Mouse (Mus musculus): ENCODE data around the gene Nup155.
A peak's percentile ranks its signal among the peaks of the same experiment; 100 is the strongest.
"Not testable (repeated sequence)": the region's sequence is repeated elsewhere in the genome, so short reads cannot be mapped to it uniquely, and the experiment has no call there.

Gene Nup155

GRCm38 (mm10) chr15:8108966-8109743 lies at the start of gene Nup155:
TSS of gene Nup155 (plus strand) at chr15:8109273.
- peak; percentile 91 for DNase-seq

GRCm38 (mm10) chr15:8065221-8065620 lies 43.9 kb upstream of the Nup155 start:
- DNase-seq = no peak

- not testable (repeated sequence) for DNase-seq
Measured at GRCm38 (mm10) chr15:8073159-8073558, 35.9 kb upstream of the Nup155 start.

- no peak for DNase-seq
Measured at GRCm38 (mm10) chr15:8082139-8082538, 26.9 kb upstream of the Nup155 start.

GRCm38 (mm10) chr15:8087293-8087692 lies 21.8 kb upstream of the Nup155 start:
- DNase-seq = no peak

GRCm38 (mm10) chr15:8088715-8089114 lies 20.4 kb upstream of the Nup155 start:
- no peak for DNase-seq

GRCm38 (mm10) chr15:8090685-8091084 lies 18.4 kb upstream of the Nup155 start:
- no peak for DNase-seq

GRCm38 (mm10) chr15:8092668-8093067 lies 16.4 kb upstream of the Nup155 start:
- DNase-seq = not testable (repeated sequence)

GRCm38 (mm10) chr15:8097853-8098252 lies 11.2 kb upstream of the Nup155 start:
- peak; percentile 6 for DNase-seq

GRCm38 (mm10) chr15:8098774-8099749 lies 10.0 kb upstream of the Nup155 start, which contains the start of gene Wdr70:
TSS of gene Wdr70 (minus strand) at chr15:8099209.
- peak; percentile 97 for DNase-seq

- DNase-seq = not testable (repeated sequence)
Measured at GRCm38 (mm10) chr15:8101975-8102542, 7.0 kb upstream of the Nup155 start.

- DNase-seq = no peak
Measured at GRCm38 (mm10) chr15:8108360-8108965, 610 bp upstream of the Nup155 start.

- no peak for DNase-seq
Measured at GRCm38 (mm10) chr15:8109782-8110181, 709 bp downstream of the Nup155 start.

- no peak for DNase-seq
Measured at GRCm38 (mm10) chr15:8129281-8129680, 20.2 kb downstream of the Nup155 start.

GRCm38 (mm10) chr15:8131268-8131667 lies 22.2 kb downstream of the Nup155 start:
- DNase-seq = no peak

- no peak for DNase-seq
Measured at GRCm38 (mm10) chr15:8131761-8132160, 22.7 kb downstream of the Nup155 start.

- no peak for DNase-seq
Measured at GRCm38 (mm10) chr15:8135606-8136005, 26.5 kb downstream of the Nup155 start.

GRCm38 (mm10) chr15:8161841-8162240 lies 52.8 kb downstream of the Nup155 start:
- no peak for DNase-seq

GRCm38 (mm10) chr15:8168591-8169265 lies 59.7 kb downstream of the Nup155 start, which contains the start of gene Cplane1:
TSS of gene Cplane1 (plus strand) at chr15:8169106.
- peak; percentile 93 for DNase-seq

GRCm38 (mm10) chr15:8169266-8169746 lies 60.2 kb downstream of the Nup155 start:
- peak; percentile 56 for DNase-seq

GRCm38 (mm10) chr15:8189563-8189962 lies 80.5 kb downstream of the Nup155 start:
- DNase-seq = no peak

GRCm38 (mm10) chr15:8190435-8190834 lies 81.4 kb downstream of the Nup155 start:
- DNase-seq = no peak

All from right cerebral cortex, postnatal 25 days (tissue).